Mouse (Mus musculus) mouse embryonic stem cell (cell line): ENCODE data around the gene Ndufb4.
"Not testable (repeated sequence)": the region's sequence is repeated elsewhere in the genome, so short reads cannot be mapped to it uniquely, and the experiment has no call there.

Experiments
- in situ Hi-C, 2 experiments: fragments of 300-500 bp; cut with MboI; formaldehyde crosslinking; loops; 1 replicate in 1 of 2; 3 replicates in 1 of 2; pipeline ENCODE4 v1.14.3; 2019 to 2020; ENCODE audit warnings: low sequenced_read_pairs in 2 of 2, low pct_unique_long_range_greater_than_20kb in 1 of 2, mixed read lengths in 1 of 2; ENCODE audit not compliant: unreplicated experiment in 1 of 2

Ndufb4 gene

GRCm38 (mm10) chr16:37649068-37649467 lies 5.2 kb downstream of the Ndufb4 start:
- in situ Hi-C loops: no loop called here

- in situ Hi-C loops: no loop called here
Measured at GRCm38 (mm10) chr16:37647936-37648335, 6.3 kb downstream of the Ndufb4 start.

- in situ Hi-C loops: no loop called here
Measured at GRCm38 (mm10) chr16:37647067-37647466, 7.2 kb downstream of the Ndufb4 start.

GRCm38 (mm10) chr16:37645799-37646198 lies 8.5 kb downstream of the Ndufb4 start:
- in situ Hi-C loops: no loop called here

- in situ Hi-C loops: no loop called here
Measured at GRCm38 (mm10) chr16:37645211-37645610, 9.0 kb downstream of the Ndufb4 start.

GRCm38 (mm10) chr16:37644486-37644885 lies 9.8 kb downstream of the Ndufb4 start:
- in situ Hi-C loops: no loop called here

GRCm38 (mm10) chr16:37640522-37640921 lies 13.7 kb downstream of the Ndufb4 start:
- in situ Hi-C loops: not testable (repeated sequence)

GRCm38 (mm10) chr16:37637802-37638201 lies 16.5 kb downstream of the Ndufb4 start:
- in situ Hi-C loops: no loop called here

- in situ Hi-C loops: no loop called here
Measured at GRCm38 (mm10) chr16:37636107-37636506, 18.1 kb downstream of the Ndufb4 start.

- in situ Hi-C loops: no loop called here
Measured at GRCm38 (mm10) chr16:37635095-37635494, 19.2 kb downstream of the Ndufb4 start.

GRCm38 (mm10) chr16:37634578-37634977 lies 19.7 kb downstream of the Ndufb4 start:
- in situ Hi-C loops: no loop called here

- in situ Hi-C loops: no loop called here
Measured at GRCm38 (mm10) chr16:37629011-37629410, 25.2 kb downstream of the Ndufb4 start.

- in situ Hi-C loops: no loop called here
Measured at GRCm38 (mm10) chr16:37628336-37628735, 25.9 kb downstream of the Ndufb4 start.

GRCm38 (mm10) chr16:37626388-37626949 lies 27.8 kb downstream of the Ndufb4 start:
- in situ Hi-C loops: no loop called here

- in situ Hi-C loops: no loop called here
Measured at GRCm38 (mm10) chr16:37622919-37623318, 31.3 kb downstream of the Ndufb4 start.

GRCm38 (mm10) chr16:37622403-37622802 lies 31.9 kb downstream of the Ndufb4 start:
- in situ Hi-C loops: no loop called here

- in situ Hi-C loops: no loop called here
Measured at GRCm38 (mm10) chr16:37617695-37618094, 36.6 kb downstream of the Ndufb4 start.

- in situ Hi-C loops: no loop called here
Measured at GRCm38 (mm10) chr16:37616104-37616503, 38.1 kb downstream of the Ndufb4 start.

- in situ Hi-C loops: no loop called here
Measured at GRCm38 (mm10) chr16:37615429-37615828, 38.8 kb downstream of the Ndufb4 start.

- in situ Hi-C loops: no loop called here
Measured at GRCm38 (mm10) chr16:37614540-37614939, 39.7 kb downstream of the Ndufb4 start.

- in situ Hi-C loops: no loop called here
Measured at GRCm38 (mm10) chr16:37612013-37612412, 42.2 kb downstream of the Ndufb4 start.
